Mouse (Mus musculus) granulocyte monocyte progenitor cell, adult 5-6 weeks (primary cell): ENCODE measurements around the gene Kifc5b. TPM values are rescaled to one million over a fixed set of nuclear protein-coding genes. Genes with fewer than 3 reads are reported as not detected.
"Not testable (repeated sequence)": the region's sequence is repeated elsewhere in the genome, so short reads cannot be mapped to it uniquely, and the experiment has no call there.

Experiments
- ATAC-seq: replicated peaks from 2 replicates; pipeline ENCODE4 v1.8.0; 2016; ENCODE audit warnings: mild to moderate bottlenecking, moderate TSS enrichment, inconsistent platforms; ENCODE audit not compliant: poor library complexity, severe bottlenecking
- total RNA-seq, 2 experiments: library from RNA; stranded (forward) in 1 of 2; stranded (reverse) in 1 of 2; fragments of 200-712, 200-1000 nt in 1 of 2; fragments of >200 nt in 1 of 2; fragmentation: Nextera tagmentation in 1 of 2; gene quantifications; 2 replicates each; pipeline ENCODE4 v1.2.3; 2014 to 2017

Gene Kifc5b
- total RNA-seq (2014; fragmentation: Nextera tagmentation), result 6.0 and 6.2 TPM in 2 replicates
- 8.7 and 12.6 TPM in 2 replicates for total RNA-seq (2017)

DNA sequence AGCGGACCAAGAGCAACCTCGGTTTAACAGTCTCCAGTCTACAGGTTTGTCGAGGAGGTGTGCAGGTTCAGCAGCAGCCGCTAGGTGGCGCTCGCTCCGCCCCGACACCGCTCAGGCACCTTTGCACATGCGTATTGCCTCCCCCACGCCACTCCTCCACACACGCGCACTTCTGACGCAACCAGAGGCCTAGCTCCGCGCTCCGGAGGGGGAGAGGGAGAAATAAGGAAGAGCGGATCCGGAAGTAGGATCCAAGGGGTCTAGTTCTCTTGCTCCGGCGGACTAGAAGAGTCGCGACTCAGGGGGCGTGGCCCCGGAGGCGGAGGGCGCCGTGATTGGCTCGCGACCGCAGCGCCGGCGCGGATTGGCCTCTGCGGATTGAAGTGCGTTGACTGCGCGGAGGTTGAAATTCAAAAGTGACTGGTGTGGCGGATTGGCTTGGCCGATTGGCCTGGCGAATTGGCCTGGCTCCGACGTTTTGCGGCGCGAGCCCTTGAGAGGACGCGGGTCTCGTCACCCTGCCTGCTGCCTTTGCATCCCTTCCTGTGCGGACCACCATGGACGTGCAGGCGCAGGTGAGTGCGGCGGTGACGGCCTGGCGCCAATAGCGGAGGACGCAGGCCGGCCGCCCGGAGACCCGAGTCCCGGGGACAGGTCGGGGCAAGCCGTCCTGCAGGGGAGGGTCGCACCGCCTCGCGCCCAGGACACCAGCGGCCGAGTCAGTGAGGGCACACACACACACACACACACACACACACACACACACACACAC is at the start of gene Kifc5b:
Kifc5b (plus strand) TSS at position 381 of the 772 bp plus-strand sequence.
- peak; percentile 99 for ATAC-seq

GRCm38 (mm10) chr17:26868756-26869155 is 48.1 kb upstream of the Kifc5b start:
- 0 out of 2 replicates have a peak, but pooled peaks have one; percentile 22 for ATAC-seq

DNA sequence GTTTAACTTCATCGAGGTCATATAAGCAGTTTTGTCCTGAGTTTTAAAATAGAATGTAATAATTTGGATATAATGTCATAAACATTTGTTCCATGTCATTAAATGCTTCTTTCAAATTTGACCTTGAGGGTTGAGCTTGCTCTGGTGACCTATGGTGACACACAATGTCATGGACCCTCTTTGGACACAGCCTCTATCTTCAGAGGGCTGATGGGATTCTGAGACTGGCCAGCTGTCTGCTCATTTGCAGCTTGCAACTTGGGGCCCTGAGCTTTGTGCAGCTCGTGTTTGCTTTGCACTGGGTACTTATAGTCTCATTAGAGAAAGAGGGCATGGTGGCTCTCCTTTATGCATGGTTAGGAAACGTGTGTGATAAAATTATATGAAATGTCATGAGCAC is 44.0 kb upstream of the Kifc5b start:
- ATAC-seq, result no peak

- ATAC-seq, result no peak
Measured at GRCm38 (mm10) chr17:26873502-26873901, 43.4 kb upstream of the Kifc5b start.

- ATAC-seq, result no peak
Measured at GRCm38 (mm10) chr17:26874542-26874941, 42.3 kb upstream of the Kifc5b start.

DNA sequence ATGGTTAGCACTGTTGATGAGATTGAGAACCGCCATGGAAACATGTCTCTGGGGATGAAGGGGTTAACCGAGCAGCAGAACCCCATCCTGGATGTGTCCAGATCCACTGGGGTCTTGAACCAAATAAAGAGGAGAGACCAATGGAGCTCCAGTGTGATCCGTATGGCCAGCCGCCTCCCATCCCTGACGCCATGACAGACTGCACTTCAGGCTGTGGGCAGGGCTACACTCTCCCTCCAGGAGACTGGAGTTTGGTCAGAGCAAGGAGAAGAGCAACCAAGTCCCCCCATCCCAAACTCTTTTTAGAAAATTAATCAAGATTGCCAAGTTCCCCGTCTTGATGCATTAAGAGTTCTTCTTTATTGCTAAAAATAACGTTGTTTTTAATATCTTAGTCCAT is 39.0 kb upstream of the Kifc5b start:
- ATAC-seq, result no peak

DNA sequence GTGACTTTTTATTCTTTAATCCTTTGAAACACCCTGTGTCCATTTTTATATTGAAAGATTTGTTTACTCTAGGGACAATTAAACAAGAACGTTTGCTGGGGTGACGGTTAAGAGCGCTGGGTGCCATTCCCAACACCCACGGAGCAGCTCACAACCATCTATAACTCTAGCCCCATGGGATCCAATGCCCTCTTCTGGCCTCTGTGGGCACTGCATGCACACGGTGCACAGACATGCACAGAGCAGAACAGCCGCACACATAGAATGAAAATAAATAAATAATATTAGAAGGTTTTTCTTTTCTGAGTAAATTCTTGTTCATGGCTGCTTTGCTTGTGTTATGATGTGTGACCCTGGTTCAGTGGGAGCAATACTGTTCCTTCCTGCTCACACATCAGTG is 37.7 kb upstream of the Kifc5b start:
- ATAC-seq, result no peak

DNA sequence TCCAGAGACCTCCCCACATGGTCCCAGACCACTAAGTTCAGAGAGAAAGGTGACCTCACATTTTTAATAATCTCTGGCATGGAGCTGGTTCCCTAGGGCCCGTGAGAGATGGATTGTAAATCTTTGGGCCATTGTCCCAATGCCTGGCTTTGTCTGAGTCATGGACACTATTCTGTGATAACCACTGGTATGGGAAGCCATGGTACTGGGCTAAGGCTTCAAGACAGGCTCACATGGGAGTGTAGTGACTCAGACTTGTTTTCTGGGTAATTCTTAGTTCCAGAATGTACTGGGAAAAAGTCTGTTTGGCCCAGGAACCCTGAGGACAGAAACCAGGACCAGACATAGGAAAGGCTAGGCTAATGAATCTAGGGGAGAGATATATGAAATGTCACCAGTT is 34.2 kb upstream of the Kifc5b start:
- ATAC-seq, result no peak

DNA sequence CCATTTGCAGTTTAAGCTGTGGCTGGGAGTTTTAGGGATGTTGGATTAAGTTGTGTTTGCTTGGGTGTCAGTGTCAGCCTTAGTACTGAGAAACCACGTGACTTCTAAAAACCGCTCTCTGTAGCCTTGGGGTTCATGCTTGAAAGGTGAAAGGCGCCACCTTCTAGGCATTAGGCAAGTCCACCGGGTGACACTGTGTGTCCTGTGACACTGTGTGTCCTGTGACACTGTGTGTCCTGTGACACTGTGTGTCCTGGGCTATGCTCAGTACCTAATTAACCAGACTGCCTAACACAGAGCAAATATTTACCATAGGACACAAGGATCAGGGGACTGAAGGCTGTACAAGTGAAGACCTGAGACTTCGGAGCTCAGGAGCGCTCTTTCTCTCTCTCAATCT is 33.3 kb upstream of the Kifc5b start:
- ATAC-seq, result no peak

GRCm38 (mm10) chr17:26884995-26885926 is 31.6 kb upstream of the Kifc5b start:
- peak; percentile 86 for ATAC-seq

GRCm38 (mm10) chr17:26886047-26886749 is 30.7 kb upstream of the Kifc5b start:
- ATAC-seq, result peak; percentile 96

DNA sequence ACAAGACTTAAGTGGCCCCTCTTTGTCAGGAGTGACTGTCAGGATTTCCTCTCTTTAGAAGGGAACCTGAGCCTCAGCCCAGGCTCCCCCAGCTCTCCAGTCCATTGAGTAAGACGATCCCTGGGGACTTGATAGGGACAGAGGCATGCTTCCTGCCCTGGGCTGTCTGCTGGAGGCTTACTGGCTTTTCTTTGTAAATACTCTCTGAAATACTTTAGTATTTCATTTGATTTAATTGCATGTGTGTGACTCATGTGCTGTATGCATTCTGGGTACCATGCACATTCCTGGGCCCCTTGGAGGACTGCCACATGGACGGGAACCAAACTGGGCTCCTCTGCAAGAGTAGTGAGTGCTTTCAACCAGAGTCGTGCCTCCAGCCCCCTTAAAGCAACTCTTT is 29.0 kb upstream of the Kifc5b start:
- no peak for ATAC-seq

DNA sequence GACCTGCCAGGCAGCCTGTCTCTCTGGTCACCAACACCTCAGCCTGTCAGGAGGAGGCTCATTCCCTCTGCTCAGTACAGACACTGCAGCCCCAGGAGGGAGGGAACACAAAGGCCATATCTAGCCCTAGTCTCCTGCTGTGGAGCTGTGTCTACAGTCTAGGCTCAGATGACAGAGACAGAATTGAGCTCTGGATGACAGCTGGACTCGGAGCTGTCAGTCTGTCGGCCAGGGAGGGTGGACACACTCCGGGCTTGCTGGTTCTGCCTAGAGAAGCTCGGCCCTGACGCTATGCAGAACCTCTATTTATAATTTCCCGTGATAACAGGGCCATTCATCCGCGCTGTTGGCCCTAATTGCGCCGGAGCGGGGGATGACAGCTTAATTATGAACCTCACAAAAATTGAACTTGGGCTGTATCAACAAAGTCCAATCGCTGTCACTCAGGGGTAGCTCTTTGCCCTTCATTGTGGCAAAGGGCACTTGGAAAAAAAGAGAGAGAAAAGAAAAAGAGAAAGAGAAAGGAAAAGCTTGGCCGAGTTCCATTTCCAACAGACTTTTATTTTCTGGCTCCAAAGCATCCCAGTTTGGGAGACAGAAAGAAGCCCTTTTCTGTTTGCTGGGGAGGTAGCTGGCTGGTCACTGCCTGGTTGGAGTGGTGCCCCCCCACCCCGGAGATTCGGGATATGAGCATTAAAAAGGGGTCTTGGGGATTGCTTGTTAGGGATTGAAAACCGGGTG is 24.1 kb upstream of the Kifc5b start:
- no peak for ATAC-seq

GRCm38 (mm10) chr17:26893492-26893891 is 23.4 kb upstream of the Kifc5b start:
- ATAC-seq, result no peak

DNA sequence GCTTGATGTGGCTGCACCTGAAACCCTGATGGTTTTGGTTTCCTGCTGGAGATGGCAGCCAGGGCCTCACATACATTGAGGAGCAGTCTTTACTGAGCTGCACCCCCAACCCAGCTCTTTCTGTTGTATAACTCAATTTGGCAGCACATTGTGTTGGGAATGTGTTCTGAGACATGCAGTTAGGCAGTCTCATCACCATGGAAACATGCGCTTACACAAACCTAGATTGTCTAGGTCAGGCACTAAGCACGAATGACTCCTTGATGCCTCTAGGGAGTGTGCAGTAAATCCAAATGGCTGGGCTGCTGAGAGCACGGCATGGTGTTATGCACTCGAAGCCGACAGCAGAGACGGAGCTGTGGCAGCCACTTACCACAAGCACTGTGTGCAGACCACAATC is 22.5 kb upstream of the Kifc5b start:
- ATAC-seq, result no peak

DNA sequence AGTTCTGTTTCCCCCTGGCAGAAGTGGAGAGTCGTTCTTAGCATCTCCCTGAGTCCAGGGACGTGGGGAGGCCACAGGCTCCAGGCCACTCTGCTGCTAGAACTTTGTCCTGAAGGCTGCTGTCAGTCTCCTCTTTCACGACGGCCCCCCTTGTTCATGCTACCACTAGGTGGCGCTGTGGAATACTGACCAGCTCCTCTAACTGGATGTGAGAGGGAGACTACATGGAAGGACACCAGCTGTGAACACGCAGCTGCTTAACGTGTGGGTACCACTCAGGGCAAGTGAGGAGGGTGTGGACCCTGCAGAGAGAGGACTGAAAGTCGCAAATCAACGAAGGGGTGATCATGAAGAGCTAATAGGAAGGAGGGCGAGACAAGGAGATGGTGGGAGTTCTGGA is 21.3 kb upstream of the Kifc5b start:
- peak; percentile 68 for ATAC-seq

- no peak for ATAC-seq
Measured at GRCm38 (mm10) chr17:26900916-26901315, 16.0 kb upstream of the Kifc5b start.

GRCm38 (mm10) chr17:26904320-26904719 is 12.6 kb upstream of the Kifc5b start:
- ATAC-seq, result no peak

DNA sequence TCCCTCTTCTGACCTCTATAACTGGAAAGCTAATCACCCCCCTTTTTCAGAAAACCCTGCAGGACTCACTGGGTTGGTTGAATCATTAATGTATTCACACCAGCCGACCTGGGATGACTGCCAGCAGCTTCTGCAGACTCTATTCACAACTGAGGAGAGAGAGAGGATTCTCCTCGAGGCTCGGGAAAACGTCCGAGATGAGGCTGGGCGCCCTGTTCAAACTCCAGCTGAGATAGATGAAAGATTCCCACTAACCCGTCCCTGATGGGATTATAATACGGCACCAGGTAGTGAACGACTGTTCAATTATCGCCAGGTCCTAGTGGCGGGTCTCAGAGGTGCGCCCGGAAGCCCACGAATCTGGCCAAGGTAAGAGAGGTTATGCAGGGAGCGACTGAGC is 9.4 kb upstream of the Kifc5b start:
- ATAC-seq, result not testable (repeated sequence)

DNA sequence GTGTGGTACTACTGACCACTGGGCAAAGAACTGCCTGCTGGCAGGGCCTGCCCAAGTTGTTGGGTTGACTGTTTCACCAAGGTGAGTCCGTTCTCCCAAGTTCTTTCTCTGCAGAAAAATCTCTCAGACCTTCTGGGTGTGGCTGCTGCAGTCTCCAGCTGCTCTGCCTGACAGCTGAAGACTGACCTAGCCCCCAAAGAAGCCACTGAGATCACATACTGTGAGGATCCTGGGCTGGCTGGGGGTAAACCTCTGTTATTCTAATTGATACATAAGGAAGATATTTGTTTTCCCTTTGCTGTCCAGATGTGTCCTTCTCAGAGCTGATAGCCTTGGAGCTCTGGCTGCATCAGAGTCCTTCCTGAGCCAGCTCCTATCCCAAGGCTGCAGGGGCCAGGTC is 1.6 kb upstream of the Kifc5b start:
- no peak for ATAC-seq
